Mouse (Mus musculus) forebrain, embryonic 13.5 days (tissue): ENCODE measurements around the gene Hmcn1. TPM values are rescaled to one million over a fixed set of nuclear protein-coding genes. Genes with fewer than 3 reads are reported as not detected.

Experiments used
- ATAC-seq: fragments of 200-750 bp; cut with Nextera tagmentation; 2 replicates; pipeline ENCODE4 v1.8.0; 2017
- H3K27ac ChIP-seq: fragments of 300-500 bp; sonication (generic); 2 replicates; pipeline ENCODE4 v1.5.1; 2015; ENCODE audit warnings: inconsistent platforms, mild to moderate bottlenecking, moderate library complexity
- H3K27me3 ChIP-seq: fragments of 300-500 bp; sonication (generic); 2 replicates; pipeline ENCODE4 v1.6.1; 2015; ENCODE audit warnings: mild to moderate bottlenecking, inconsistent platforms
- H3K36me3 ChIP-seq: fragments of 300-500 bp; sonication (generic); 2 replicates; pipeline ENCODE4 v1.6.1; 2015; ENCODE audit warnings: mild to moderate bottlenecking, inconsistent platforms; ENCODE audit not compliant: poor library complexity, severe bottlenecking
- H3K4me1 ChIP-seq: fragments of 300-500 bp; sonication (generic); 2 replicates; pipeline ENCODE4 v1.6.1; 2015; ENCODE audit warnings: inconsistent platforms
- H3K4me2 ChIP-seq: fragments of 300-500 bp; sonication (generic); 2 replicates; pipeline ENCODE4 v1.6.1; 2015; ENCODE audit warnings: inconsistent platforms, mild to moderate bottlenecking, moderate library complexity
- H3K4me3 ChIP-seq: fragments of 300-500 bp; sonication (generic); 2 replicates; pipeline ENCODE4 v1.5.1; 2015; ENCODE audit warnings: mild to moderate bottlenecking, inconsistent platforms
- H3K9ac ChIP-seq: fragments of 300-500 bp; sonication (generic); 2 replicates; pipeline ENCODE4 v1.6.1; 2015; ENCODE audit warnings: mild to moderate bottlenecking, inconsistent platforms
- H3K9me3 ChIP-seq: fragments of 300-500 bp; sonication (generic); replicated peaks from 2 replicates; pipeline ENCODE4 v1.6.1; 2016; ENCODE audit warnings: inconsistent platforms
- WGBS: fragments of 180-500 bp; shearing (Covaris S2); methylation state at CpG from one replicate; pipeline ENCODE4 v1.1.7; 2015; 5-methylcytosine and 5-hydroxymethylcytosine counted together
- polyA plus RNA-seq: library from polyadenylated mRNA; unstranded; fragments of >200 nt; fragmentation: Nextera tagmentation; extraction: Ambion mirVana; gene quantifications from 2 replicates; pipeline ENCODE4 v1.2.1, GENCODE M21; 2015

The Hmcn1 gene
- polyA plus RNA-seq, 1 experiment from 2014 or later: 1.1 TPM

DNA sequence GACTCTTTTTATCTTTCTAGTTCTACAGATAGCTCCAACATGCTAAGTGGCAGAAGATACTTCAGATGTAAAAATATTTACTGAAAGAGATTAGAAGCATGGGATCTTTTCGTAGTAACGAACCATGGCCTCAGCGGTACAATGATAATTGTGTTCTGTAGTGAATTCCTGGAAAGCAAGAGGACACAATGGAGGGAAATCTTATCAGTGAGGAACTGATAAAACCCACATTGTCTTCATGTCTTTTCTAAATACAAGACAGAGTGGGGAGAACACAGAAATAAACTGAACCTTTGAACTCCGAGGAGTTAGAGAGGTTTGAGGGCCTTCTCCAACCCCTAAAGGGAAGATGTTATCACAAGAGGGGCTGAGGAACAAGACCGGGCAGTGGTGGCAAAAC is 126.6 kb downstream of the Hmcn1 start:
- Histone ChIP-seq H3K36me3 (no peaks in the 10 kb centered on the region), H3K9ac (no peak overlapping the region), H3K4me3 (no peak overlapping the region), H3K4me2 (no peak overlapping the region), H3K27ac (no peak overlapping the region), H3K4me1 (no peaks in the 10 kb centered on the region), H3K27me3 (no peaks in the 10 kb centered on the region), H3K9me3 (no peaks in the 10 kb centered on the region)
- no peak for ATAC-seq
- WGBS: 79% methylated on average over 5 of the region's 5 CpGs

DNA sequence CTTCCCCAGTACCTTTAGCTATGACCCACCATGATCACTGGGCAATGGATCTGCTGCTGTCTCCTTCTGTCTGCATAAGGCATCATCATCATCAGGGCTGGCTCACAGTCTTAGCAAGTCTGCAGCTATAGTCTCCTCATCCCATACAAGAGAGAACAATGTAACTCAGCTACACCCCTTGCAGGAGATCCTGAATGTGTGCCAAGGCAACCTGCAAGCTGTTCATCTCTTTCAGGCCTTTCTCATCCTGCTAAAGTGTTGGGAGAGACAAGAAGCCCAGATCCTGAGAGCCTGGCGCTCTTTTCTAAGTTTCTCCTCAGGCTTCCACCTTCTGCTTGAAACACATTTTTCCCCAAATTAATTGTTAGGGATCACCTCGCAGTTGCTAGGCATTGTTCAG is 135.5 kb downstream of the Hmcn1 start:
- Histone ChIP-seq H3K27me3 (no peaks in the 10 kb centered on the region), H3K9ac (no peak overlapping the region), H3K4me1 (no peaks in the 10 kb centered on the region), H3K36me3 (no peaks in the 10 kb centered on the region), H3K4me2 (no peak overlapping the region), H3K4me3 (no peak overlapping the region), H3K27ac (no peak overlapping the region), H3K9me3 (no peaks in the 10 kb centered on the region)
- no peak for ATAC-seq
- WGBS: 58% methylated on average over 2 of the region's 2 CpGs

DNA sequence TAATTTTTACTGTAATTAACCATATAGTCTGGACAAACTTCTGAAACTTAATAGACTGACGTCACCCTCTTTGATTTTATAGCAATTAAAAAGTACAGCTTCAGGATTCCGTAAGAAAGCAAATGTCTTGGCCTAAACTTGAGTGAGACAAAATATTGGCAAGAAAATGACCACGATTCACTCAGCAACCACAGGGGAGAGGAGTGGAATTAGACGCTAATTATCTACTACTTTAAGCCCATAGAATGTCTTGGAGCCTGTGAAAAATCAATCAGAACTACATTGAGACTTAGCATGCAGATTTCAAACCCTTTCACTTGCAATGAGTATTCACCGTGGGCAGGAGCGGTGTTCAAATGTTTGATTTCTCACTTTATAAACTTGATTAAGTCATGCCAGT is 159.8 kb downstream of the Hmcn1 start:
- ATAC-seq: peak; percentile 48; the same call in 1 of the 2 replicates
- Histone ChIP-seq H3K4me1 (no peaks in the 10 kb centered on the region), H3K9me3 (no peaks in the 10 kb centered on the region), H3K4me3 (no peak overlapping the region), H3K27me3 (no peaks in the 10 kb centered on the region), H3K9ac (no peak overlapping the region), H3K27ac (no peak overlapping the region), H3K36me3 (no peaks in the 10 kb centered on the region), H3K4me2 (no peak overlapping the region)
- 65% methylated on average over 6 of the region's 6 CpGs for WGBS

DNA sequence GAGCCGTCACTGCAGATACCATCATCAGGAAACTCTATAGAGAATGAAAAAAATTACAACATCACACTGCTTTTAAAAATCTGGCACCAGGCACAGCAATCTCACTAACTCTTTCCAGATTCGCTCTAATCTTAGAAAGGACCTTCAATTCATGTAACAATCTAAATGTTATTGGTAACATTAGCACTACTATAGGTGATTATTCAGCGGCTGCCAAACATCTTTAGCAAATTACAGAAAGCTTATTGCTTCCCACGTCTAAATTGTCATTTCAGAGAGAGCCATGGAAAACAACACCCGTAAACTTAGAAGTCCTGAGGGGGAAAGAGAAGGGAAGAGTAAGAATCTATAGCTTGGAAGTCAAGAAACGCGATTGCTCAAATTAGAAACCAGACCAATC is 163.4 kb downstream of the Hmcn1 start:
- Histone ChIP-seq H3K36me3 (no peaks in the 10 kb centered on the region), H3K27me3 (no peaks in the 10 kb centered on the region), H3K9ac (no peak overlapping the region), H3K9me3 (no peaks in the 10 kb centered on the region), H3K27ac (no peak overlapping the region), H3K4me2 (no peak overlapping the region), H3K4me3 (no peak overlapping the region), H3K4me1 (no peaks in the 10 kb centered on the region)
- ATAC-seq: no peak
- WGBS: 77% methylated on average over 7 of the region's 7 CpGs

DNA sequence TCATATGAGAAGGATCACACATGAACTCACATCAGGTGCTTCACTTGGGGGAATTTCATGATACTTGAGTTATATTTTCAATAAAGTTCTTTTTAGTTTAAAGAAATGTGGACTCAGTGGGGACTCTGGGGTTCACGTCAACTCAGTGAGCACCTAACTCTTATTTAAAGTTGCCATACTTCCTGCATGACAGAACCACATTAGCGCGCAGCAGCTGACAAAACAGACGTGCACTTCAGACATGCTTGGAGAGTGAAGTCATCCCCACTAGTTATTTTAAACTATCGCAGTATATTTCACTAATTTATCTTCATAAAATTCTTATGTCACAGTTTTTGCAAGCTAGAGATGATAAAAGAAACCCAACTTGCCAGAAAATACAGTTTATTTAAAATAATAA is 166.1 kb downstream of the Hmcn1 start:
- ATAC-seq: no peak
- 87% methylated on average over 5 of the region's 5 CpGs for WGBS
- no peak overlapping the region for H3K4me3 ChIP-seq
- no peak overlapping the region for H3K27ac ChIP-seq
- no peaks in the 10 kb centered on the region for H3K36me3 ChIP-seq
- no peaks in the 10 kb centered on the region for H3K27me3 ChIP-seq
- no peak overlapping the region for H3K9ac ChIP-seq
- H3K4me1 ChIP-seq: no peaks in the 10 kb centered on the region
- no peak overlapping the region for H3K4me2 ChIP-seq
- H3K9me3 ChIP-seq: no peaks in the 10 kb centered on the region

DNA sequence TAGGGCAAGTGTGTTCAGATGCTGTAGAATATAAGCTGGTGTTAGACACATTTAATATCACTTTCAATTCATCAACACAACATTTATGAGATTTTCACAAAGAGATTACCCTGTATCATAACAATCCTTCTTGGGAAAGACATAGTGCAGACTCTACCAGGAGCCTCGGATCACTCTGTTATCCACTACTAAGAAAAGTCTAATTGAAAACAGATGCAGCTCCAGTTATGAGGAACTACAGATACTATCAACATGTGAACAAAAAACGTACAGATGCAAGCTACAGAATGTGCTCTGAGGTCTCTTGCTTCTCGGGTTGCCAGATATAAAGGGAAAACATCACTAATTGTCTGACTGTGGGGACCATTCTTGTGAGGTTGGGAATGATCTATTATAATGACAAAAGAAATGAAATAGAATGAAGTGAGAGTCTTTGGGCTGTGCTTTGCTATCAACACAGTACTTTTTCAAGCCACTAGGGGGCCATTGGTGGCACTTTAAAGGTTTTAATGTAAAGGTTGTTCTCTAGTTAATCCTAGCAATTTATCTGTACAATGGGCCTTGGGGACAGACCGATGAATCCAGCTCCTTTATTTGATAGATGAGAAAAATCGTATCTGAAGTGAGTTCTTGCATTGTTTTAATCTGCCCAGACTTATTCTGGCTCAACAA is 168.8 kb downstream of the Hmcn1 start:
- no peaks in the 10 kb centered on the region for H3K36me3 ChIP-seq
- no peaks in the 10 kb centered on the region for H3K27me3 ChIP-seq
- ATAC-seq: no peak
- no peak overlapping the region for H3K9ac ChIP-seq
- H3K27ac ChIP-seq: no peak overlapping the region
- no peaks in the 10 kb centered on the region for H3K9me3 ChIP-seq
- no peaks in the 10 kb centered on the region for H3K4me1 ChIP-seq
- WGBS: 69% methylated on average over 5 of the region's 5 CpGs
- H3K4me2 ChIP-seq: no peak overlapping the region
- H3K4me3 ChIP-seq: no peak overlapping the region

DNA sequence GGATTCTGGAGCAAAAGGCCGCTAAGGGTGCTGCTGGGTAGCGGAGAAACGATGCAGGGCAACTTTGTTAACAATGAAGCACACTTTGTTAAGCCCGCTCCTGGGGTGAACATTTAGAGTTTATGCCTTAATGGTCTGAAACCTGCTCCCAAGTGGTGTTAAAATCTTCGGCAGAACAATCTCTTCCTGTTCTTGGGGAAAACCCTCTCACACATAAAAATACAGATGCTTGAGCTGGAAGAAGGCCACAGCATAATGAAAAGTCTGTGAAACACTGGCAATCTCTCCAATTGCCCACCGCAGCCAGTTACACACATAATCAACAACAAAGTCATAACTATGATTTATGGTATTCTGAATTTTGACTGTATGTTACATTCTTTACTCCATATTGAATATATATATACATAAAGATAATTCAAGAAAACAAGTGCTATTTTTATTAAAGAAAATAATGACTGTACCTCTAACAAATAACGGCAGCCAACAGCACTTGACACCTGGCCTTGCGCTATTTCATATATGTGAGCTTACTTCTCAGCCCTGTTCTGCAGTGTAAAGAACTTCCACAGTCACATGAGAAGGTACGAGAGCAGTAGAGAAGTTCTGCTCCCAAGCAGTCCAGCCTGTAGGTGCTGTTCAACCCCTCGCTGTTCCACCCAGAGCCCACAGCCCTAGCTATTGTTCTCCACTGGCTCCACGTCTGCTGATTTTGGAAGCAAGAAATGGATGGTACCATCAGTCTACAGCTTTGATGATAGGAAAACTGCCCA is 177.0 kb downstream of the Hmcn1 start:
- H3K27ac ChIP-seq: no peak overlapping the region
- no peak overlapping the region for H3K4me3 ChIP-seq
- ATAC-seq: no peak
- no peaks in the 10 kb centered on the region for H3K4me1 ChIP-seq
- no peak overlapping the region for H3K9ac ChIP-seq
- no peak overlapping the region for H3K4me2 ChIP-seq
- no peaks in the 10 kb centered on the region for H3K27me3 ChIP-seq
- H3K36me3 ChIP-seq: no peaks in the 10 kb centered on the region
- no peaks in the 10 kb centered on the region for H3K9me3 ChIP-seq
- 89% methylated on average over 11 of the region's 11 CpGs for WGBS

DNA sequence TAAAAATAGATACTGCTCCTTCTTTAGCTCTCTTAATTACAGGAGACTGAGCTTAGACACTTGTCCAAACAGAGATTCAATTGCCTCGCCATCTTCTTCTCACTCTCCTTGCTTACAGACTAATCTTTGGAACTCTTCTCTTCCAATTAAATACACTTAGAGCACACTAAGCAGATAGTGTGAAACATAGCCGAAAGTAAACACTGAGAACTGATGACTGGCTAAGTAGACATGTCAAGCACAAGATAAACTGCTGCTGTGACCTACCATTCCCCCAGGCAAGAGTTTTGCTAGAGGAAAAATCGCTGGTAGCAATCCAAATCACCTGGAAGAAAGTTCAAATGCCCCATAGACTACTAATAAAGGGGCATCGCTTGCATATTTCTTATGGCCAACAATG is 178.3 kb downstream of the Hmcn1 start:
- no peak for ATAC-seq
- Histone ChIP-seq H3K27ac (no peak overlapping the region), H3K4me2 (no peak overlapping the region), H3K9me3 (no peaks in the 10 kb centered on the region), H3K4me3 (no peak overlapping the region), H3K9ac (no peak overlapping the region), H3K36me3 (no peaks in the 10 kb centered on the region), H3K27me3 (no peaks in the 10 kb centered on the region), H3K4me1 (no peaks in the 10 kb centered on the region)
- 82% methylated on average over 4 of the region's 4 CpGs for WGBS

DNA sequence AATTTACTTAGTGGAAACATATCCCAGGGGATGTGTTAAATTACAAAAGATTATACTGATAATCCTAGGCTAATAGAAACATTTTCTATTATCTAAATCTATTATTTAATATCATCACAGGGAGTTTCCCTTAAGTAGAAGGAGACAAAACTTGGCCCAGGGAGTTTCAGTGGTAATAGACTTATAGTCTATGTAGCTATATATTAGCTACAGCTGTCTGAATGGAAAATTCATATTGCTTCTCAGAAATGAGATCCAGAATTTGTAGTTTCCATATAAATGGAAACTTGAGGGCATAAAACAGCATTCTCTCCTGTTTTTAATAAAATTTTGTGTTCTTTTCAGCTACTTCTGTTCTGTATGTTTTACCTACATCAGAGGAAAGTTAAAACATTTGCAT is 179.9 kb downstream of the Hmcn1 start:
- Histone ChIP-seq H3K27me3 (no peaks in the 10 kb centered on the region), H3K4me2 (no peak overlapping the region), H3K9ac (no peak overlapping the region), H3K9me3 (no peaks in the 10 kb centered on the region), H3K27ac (no peak overlapping the region), H3K4me3 (no peak overlapping the region), H3K4me1 (no peaks in the 10 kb centered on the region), H3K36me3 (no peaks in the 10 kb centered on the region)
- no peak for ATAC-seq

DNA sequence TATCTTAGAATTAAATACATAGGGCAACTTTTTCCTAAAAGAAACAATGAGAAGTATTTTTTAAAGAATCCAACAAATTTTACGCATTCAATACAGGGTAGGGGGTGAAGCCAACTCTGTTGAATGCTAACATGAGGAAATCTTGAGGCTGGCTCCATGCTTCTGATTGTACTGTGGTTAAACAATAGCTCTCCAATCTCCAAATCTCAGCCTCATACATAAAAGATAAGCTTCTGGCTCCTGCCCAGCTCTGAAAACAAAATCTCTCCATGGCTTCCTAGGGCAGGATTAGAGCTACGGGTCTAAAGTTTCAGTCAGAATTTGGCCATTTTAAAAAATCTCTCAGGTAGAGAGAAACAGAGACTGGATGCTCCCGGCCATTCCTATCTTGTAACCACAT is 186.4 kb downstream of the Hmcn1 start:
- no peaks in the 10 kb centered on the region for H3K36me3 ChIP-seq
- ATAC-seq: no peak; the same call in 1 of the 2 replicates
- no peaks in the 10 kb centered on the region for H3K9me3 ChIP-seq
- H3K27me3 ChIP-seq: no peaks in the 10 kb centered on the region
- 55% methylated on average over 3 of the region's 3 CpGs for WGBS
- H3K4me3 ChIP-seq: no peak overlapping the region
- H3K4me2 ChIP-seq: no peak overlapping the region
- no peaks in the 10 kb centered on the region for H3K4me1 ChIP-seq
- no peak overlapping the region for H3K9ac ChIP-seq
- no peak overlapping the region for H3K27ac ChIP-seq

DNA sequence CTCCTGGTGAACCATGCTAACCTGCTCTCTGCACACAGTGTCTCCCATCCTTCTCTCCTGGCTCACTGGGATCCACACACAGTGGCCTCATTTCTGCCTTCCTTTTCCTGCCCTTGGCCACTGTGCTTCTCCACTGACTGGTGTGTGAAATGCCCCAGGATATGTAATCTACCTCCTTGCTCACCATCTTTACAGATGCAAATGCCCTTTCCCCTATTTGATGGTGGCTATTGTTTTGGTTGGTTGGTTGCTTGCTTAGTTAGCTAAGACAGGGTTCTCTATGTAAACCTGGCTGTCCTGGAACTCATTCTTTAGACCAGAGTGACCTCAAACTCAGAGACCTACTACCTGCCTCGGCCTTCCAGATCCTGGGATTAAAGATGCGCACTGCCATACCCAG is 187.8 kb downstream of the Hmcn1 start:
- H3K27me3 ChIP-seq: no peaks in the 10 kb centered on the region
- no peak overlapping the region for H3K27ac ChIP-seq
- no peaks in the 10 kb centered on the region for H3K9me3 ChIP-seq
- no peak overlapping the region for H3K9ac ChIP-seq
- H3K4me1 ChIP-seq: no peaks in the 10 kb centered on the region
- H3K36me3 ChIP-seq: no peaks in the 10 kb centered on the region
- no peak overlapping the region for H3K4me3 ChIP-seq
- 86% methylated on average over 2 of the region's 2 CpGs for WGBS
- no peak overlapping the region for H3K4me2 ChIP-seq
- ATAC-seq: no peak

DNA sequence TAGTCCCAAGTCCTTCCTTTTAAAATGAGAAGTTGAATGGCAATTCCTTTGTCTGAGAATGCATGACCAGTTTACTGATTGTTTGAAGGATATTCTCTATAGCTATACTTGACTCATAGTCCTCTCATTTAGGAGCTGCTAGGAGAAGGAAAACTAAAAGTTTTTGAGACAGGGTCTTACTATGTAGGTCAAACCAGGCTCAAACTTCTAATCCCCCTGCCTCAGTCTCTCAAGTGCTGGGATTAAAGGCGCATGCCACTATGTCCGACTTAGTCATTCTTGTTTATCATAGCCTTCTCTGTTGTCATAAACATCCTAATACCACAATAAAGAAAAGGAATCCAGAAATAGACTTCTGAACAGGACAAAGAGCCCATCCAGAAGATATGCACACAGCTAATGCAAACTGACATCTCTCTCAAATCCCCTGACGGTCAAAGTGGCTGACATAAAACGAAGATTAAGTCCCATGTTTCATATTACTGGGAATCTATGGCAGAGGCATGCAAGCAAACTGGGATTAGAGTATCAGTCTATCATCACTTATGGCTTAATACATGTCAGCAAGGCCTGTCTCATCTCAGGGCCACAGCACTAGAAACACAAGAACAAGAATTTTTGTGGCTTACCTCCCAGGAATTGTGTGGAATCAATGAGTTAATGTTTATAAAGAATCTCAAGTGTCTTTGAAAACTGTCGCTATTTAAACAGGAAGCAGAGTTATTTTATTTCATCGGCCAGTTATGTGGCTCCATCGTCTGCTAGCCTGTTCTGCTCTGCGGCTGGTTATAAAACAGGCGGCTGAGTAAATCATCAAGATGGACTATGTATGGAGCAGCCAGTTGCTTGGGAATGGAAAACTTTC is 188.8 kb downstream of the Hmcn1 start:
- WGBS: 90% methylated on average over 9 of the region's 9 CpGs

More for the DNA sequence above, 188.8 kb downstream of the Hmcn1 start:
- H3K4me2 ChIP-seq: no peak overlapping the region
- H3K27ac ChIP-seq: no peak overlapping the region
- H3K9me3 ChIP-seq: no peaks in the 10 kb centered on the region
- no peaks in the 10 kb centered on the region for H3K27me3 ChIP-seq
- H3K4me3 ChIP-seq: no peak overlapping the region
- no peaks in the 10 kb centered on the region for H3K36me3 ChIP-seq
- ATAC-seq: no peak
- no peaks in the 10 kb centered on the region for H3K4me1 ChIP-seq
- H3K9ac ChIP-seq: no peak overlapping the region
